Mouse (Mus musculus) kidney, embryonic 16.5 days (tissue): ENCODE measurements around the gene Krtap28-10. TPM values are rescaled to one million over a fixed set of nuclear protein-coding genes. Genes with fewer than 3 reads are reported as not detected.

Experiments used
- ATAC-seq: fragments of 200-750 bp; cut with Nextera tagmentation; 2 replicates; pipeline ENCODE4 v1.8.0; 2017; ENCODE audit warnings: moderate TSS enrichment; ENCODE audit not compliant: low FRiP score, low TSS enrichment
- H3K27ac ChIP-seq: fragments of 300-500 bp; sonication (generic); 2 replicates; pipeline ENCODE4 v1.5.1; 2014; ENCODE audit warnings: low read length
- H3K27me3 ChIP-seq: fragments of 300-500 bp; sonication (generic); 2 replicates; pipeline ENCODE4 v1.6.1; 2014; ENCODE audit warnings: low read length, control low read depth, mixed read lengths; ENCODE audit not compliant: insufficient read depth
- H3K36me3 ChIP-seq: fragments of 300-500 bp; sonication (generic); 2 replicates; pipeline ENCODE4 v1.6.1; 2014; ENCODE audit warnings: low read length, control low read depth, mixed read lengths; ENCODE audit not compliant: insufficient read depth
- H3K4me1 ChIP-seq: fragments of 300-500 bp; sonication (generic); 2 replicates; pipeline ENCODE4 v1.6.1; 2014; ENCODE audit warnings: low read length, control low read depth, mixed read lengths; ENCODE audit not compliant: insufficient read depth
- H3K4me2 ChIP-seq: fragments of 300-500 bp; sonication (generic); replicated peaks from 2 replicates; pipeline ENCODE4 v1.6.1; 2014; ENCODE audit warnings: low read depth, low read length
- H3K4me3 ChIP-seq: fragments of 300-500 bp; sonication (generic); 2 replicates; pipeline ENCODE4 v1.5.1; 2014; ENCODE audit warnings: mild to moderate bottlenecking, low read length
- H3K9ac ChIP-seq: fragments of 300-500 bp; sonication (generic); replicated peaks from 2 replicates; pipeline ENCODE4 v1.6.1; 2014; ENCODE audit warnings: low read length
- H3K9me3 ChIP-seq: fragments of 300-500 bp; sonication (generic); 2 replicates; pipeline ENCODE4 v1.6.1; 2016; ENCODE audit warnings: low read length, control low read depth
- WGBS: fragments of 180-500 bp; shearing (Covaris S2); extraction: QIAGEN DNeasy Blood & Tissue Kit; methylation state at CpG from one replicate; pipeline ENCODE4 v1.1.7; 2014; 5-methylcytosine and 5-hydroxymethylcytosine counted together
- polyA plus RNA-seq: library from polyadenylated mRNA; unstranded; fragments of >200 nt; fragmentation: Nextera tagmentation; extraction: Ambion mirVana; gene quantifications from 2 replicates; pipeline ENCODE4 v1.2.1, GENCODE M21; 2015

Krtap28-10 gene
- not detected in 2 replicates for polyA plus RNA-seq

GRCm38 (mm10) chr1:83042380-83042779 is at the start of gene Krtap28-10:
Gene Krtap28-10, minus strand, starts transcription at chr1:83042480.
- H3K27me3 ChIP-seq = no peaks in the 10 kb centered on the region
- H3K9me3 ChIP-seq = no peaks in the 10 kb centered on the region
- H3K4me3 ChIP-seq = no peak within 1 kb of the TSS
- WGBS = 98% methylated on average over 2 of the region's 2 CpGs
- peaks cover 7% of the 10 kb centered on the region; the same call in 1 of the 2 replicates for H3K4me1 ChIP-seq
- H3K4me2 ChIP-seq = no peak within 1 kb of the TSS
- H3K36me3 ChIP-seq = no peaks in the 10 kb centered on the region
- H3K9ac ChIP-seq = no peak within 1 kb of the TSS
- ATAC-seq = no peak
- no peak within 1 kb of the TSS for H3K27ac ChIP-seq

GRCm38 (mm10) chr1:83091268-83091667 is 49.0 kb upstream of the Krtap28-10 start:
- ATAC-seq = no peak
- Histone ChIP-seq H3K4me3 (no peak overlapping the region), H3K4me1 (no peaks in the 10 kb centered on the region), H3K27me3 (no peaks in the 10 kb centered on the region), H3K4me2 (no peak overlapping the region), H3K27ac (no peak overlapping the region), H3K36me3 (no peaks in the 10 kb centered on the region), H3K9me3 (no peaks in the 10 kb centered on the region), H3K9ac (no peak overlapping the region)
- WGBS = 69% methylated on average over 3 of the region's 3 CpGs

GRCm38 (mm10) chr1:83084790-83085189 is 42.5 kb upstream of the Krtap28-10 start:
- H3K36me3 ChIP-seq = no peaks in the 10 kb centered on the region
- no peak overlapping the region for H3K4me2 ChIP-seq
- 82% methylated on average over 2 of the region's 2 CpGs for WGBS
- no peaks in the 10 kb centered on the region for H3K27me3 ChIP-seq
- no peaks in the 10 kb centered on the region for H3K4me1 ChIP-seq
- no peak overlapping the region for H3K27ac ChIP-seq
- ATAC-seq = no peak
- no peaks in the 10 kb centered on the region for H3K9me3 ChIP-seq
- no peak overlapping the region for H3K9ac ChIP-seq
- no peak overlapping the region for H3K4me3 ChIP-seq

GRCm38 (mm10) chr1:83077016-83077415 is 34.7 kb upstream of the Krtap28-10 start:
- no peak overlapping the region for H3K9ac ChIP-seq
- 73% methylated on average over 6 of the region's 6 CpGs for WGBS

GRCm38 (mm10) chr1:83076190-83076917 is 34.1 kb upstream of the Krtap28-10 start:
- Histone ChIP-seq H3K9me3 (no peaks in the 10 kb centered on the region), H3K27me3 (no peaks in the 10 kb centered on the region), H3K4me2 (peak overlapping the region; percentile 44), H3K4me1 (no peaks in the 10 kb centered on the region), H3K4me3 (peak overlapping the region; percentile 30), H3K27ac (no peak overlapping the region), H3K36me3 (no peaks in the 10 kb centered on the region), H3K9ac (no peak overlapping the region)
- ATAC-seq = peak; percentile 71; the same call in 1 of the 2 replicates
- 51% methylated on average over 11 of the region's 11 CpGs for WGBS

More at GRCm38 (mm10) chr1:83077016-83077415, 34.7 kb upstream of the Krtap28-10 start:
- H3K36me3 ChIP-seq = no peaks in the 10 kb centered on the region
- no peak overlapping the region for H3K4me3 ChIP-seq
- no peak for ATAC-seq
- no peaks in the 10 kb centered on the region for H3K4me1 ChIP-seq
- H3K27me3 ChIP-seq = no peaks in the 10 kb centered on the region
- H3K4me2 ChIP-seq = no peak overlapping the region
- no peak overlapping the region for H3K27ac ChIP-seq
- no peaks in the 10 kb centered on the region for H3K9me3 ChIP-seq

GRCm38 (mm10) chr1:83075526-83076189 is 33.4 kb upstream of the Krtap28-10 start:
- no peak for ATAC-seq
- Histone ChIP-seq H3K4me1 (no peaks in the 10 kb centered on the region), H3K4me3 (peak overlapping the region; percentile 30), H3K9me3 (no peaks in the 10 kb centered on the region), H3K27me3 (no peaks in the 10 kb centered on the region), H3K27ac (no peak overlapping the region), H3K9ac (no peak overlapping the region), H3K4me2 (peak overlapping the region; percentile 44), H3K36me3 (no peaks in the 10 kb centered on the region)
- 40% methylated on average over 15 of the region's 15 CpGs for WGBS

- no peaks in the 10 kb centered on the region for H3K27me3 ChIP-seq
- no peak for ATAC-seq
- H3K9me3 ChIP-seq = no peaks in the 10 kb centered on the region
- 87% methylated on average over 10 of the region's 10 CpGs for WGBS
- no peak overlapping the region for H3K4me3 ChIP-seq
- H3K9ac ChIP-seq = no peak overlapping the region
- no peak overlapping the region for H3K27ac ChIP-seq
- no peaks in the 10 kb centered on the region for H3K4me1 ChIP-seq
- H3K4me2 ChIP-seq = no peak overlapping the region
- no peaks in the 10 kb centered on the region for H3K36me3 ChIP-seq
Measured at GRCm38 (mm10) chr1:83067205-83067604, 24.9 kb upstream of the Krtap28-10 start.

GRCm38 (mm10) chr1:83066577-83066976 is 24.3 kb upstream of the Krtap28-10 start:
- Histone ChIP-seq H3K36me3 (no peaks in the 10 kb centered on the region), H3K27me3 (no peaks in the 10 kb centered on the region), H3K9ac (no peak overlapping the region), H3K9me3 (no peaks in the 10 kb centered on the region), H3K4me3 (no peak overlapping the region), H3K4me2 (no peak overlapping the region), H3K4me1 (no peaks in the 10 kb centered on the region), H3K27ac (no peak overlapping the region)
- 90% methylated on average over 4 of the region's 4 CpGs for WGBS
- no peak for ATAC-seq

GRCm38 (mm10) chr1:83064851-83065250 is 22.6 kb upstream of the Krtap28-10 start:
- no peak overlapping the region for H3K4me3 ChIP-seq
- H3K27ac ChIP-seq = no peak overlapping the region
- H3K4me2 ChIP-seq = no peak overlapping the region
- H3K27me3 ChIP-seq = no peaks in the 10 kb centered on the region
- no peaks in the 10 kb centered on the region for H3K36me3 ChIP-seq
- H3K9me3 ChIP-seq = no peaks in the 10 kb centered on the region
- no peak for ATAC-seq
- 23% methylated on average over 3 of the region's 3 CpGs for WGBS
- H3K9ac ChIP-seq = no peak overlapping the region
- no peaks in the 10 kb centered on the region for H3K4me1 ChIP-seq

GRCm38 (mm10) chr1:83060643-83061042 is 18.4 kb upstream of the Krtap28-10 start, which contains the start of gene Krtap28-13:
Gene Krtap28-13, plus strand, starts transcription at chr1:83060930.
- no peak within 1 kb of the TSS for H3K9ac ChIP-seq
- H3K27ac ChIP-seq = no peak within 1 kb of the TSS
- no peaks in the 10 kb centered on the region for H3K27me3 ChIP-seq
- H3K4me3 ChIP-seq = no peak within 1 kb of the TSS
- no peak for ATAC-seq
- no peaks in the 10 kb centered on the region for H3K36me3 ChIP-seq
- no peaks in the 10 kb centered on the region for H3K9me3 ChIP-seq
- no peak within 1 kb of the TSS for H3K4me2 ChIP-seq
- 89% methylated on average over 4 of the region's 4 CpGs for WGBS
- no peaks in the 10 kb centered on the region for H3K4me1 ChIP-seq
